Mouse (Mus musculus): ENCODE results near the gene Gnb1.

Gnb1 gene

GRCm38 (mm10) chr4:155578336-155579125, 87.4 kb downstream of the Gnb1 start:
- no peak for DNase-seq (ENCODE audit: low spot score in 2 of 2)

GRCm38 (mm10) chr4:155580420-155580819, 89.3 kb downstream of the Gnb1 start:
- DNase-seq (ENCODE audit: low spot score in 2 of 2), result peak in 1 of 2 experiments; percentile 31

- DNase-seq (ENCODE audit: low spot score in 2 of 2), result no peak
Measured at GRCm38 (mm10) chr4:155582279-155582905, 91.2 kb downstream of the Gnb1 start.

DNA sequence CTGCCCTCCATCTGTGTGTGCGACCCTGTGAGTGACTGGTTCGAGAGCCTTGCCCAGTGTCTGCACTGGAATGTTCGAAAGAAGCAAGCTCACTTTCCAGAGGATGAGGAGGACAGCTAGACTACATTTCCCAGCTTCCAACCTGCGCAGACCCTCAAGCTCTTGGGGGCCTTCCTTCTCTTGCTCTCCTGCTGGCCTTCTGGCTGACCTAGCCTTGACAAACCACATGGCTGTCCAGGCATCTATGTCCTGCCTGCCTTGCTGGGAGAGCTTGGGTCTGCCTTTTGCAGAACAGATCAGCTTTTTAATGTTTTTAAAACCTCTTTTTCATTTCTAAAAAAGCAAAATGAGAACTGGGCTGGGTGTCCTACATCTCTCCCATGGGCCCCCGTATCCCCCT, 98.2 kb downstream of the Gnb1 start:
- DNase-seq (ENCODE audit: low spot score in 2 of 2), result no peak

- no peak for DNase-seq (ENCODE audit: low spot score in 2 of 2)
Measured at GRCm38 (mm10) chr4:155591012-155591719, 100.0 kb downstream of the Gnb1 start.

GRCm38 (mm10) chr4:155593780-155594179, 102.6 kb downstream of the Gnb1 start:
- no peak for DNase-seq (ENCODE audit: low spot score in 2 of 2)

DNA sequence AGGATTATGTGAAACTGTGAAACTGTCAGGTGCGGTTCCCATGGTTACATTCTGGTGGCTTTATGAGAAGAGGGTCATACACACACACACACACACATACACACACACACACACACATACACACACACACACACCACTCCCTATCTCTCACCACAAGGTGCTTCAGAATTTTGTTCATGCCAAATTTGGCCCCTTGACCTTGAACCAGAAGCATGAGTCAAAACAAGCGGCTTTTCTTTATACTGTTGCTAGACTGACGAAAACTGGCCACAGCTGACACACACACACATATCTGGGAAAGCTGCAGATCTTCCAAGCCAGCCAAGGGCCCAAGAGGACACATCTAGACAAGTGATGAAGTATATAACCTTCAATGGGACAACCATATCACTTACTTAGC, 104.6 kb downstream of the Gnb1 start:
- no peak for DNase-seq (ENCODE audit: low spot score in 2 of 2)

DNA sequence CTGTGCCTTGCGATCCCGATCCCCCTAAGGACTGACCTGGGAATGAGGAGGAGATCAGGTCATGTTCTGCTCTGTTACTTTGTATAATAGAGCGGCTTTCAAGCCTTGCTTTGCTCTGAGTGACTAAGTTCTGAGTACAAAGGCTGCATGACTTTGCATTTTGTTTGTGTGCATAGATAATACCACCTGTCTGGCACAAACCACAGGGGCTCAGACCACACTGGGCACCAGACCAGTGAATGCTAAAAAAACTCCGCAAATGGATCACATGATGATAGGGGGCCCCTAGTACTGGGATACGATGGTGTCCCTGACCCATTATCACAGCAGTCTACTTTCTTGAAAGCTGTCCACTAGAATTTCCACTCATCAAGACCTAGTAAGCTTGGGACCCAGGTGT, 105.4 kb downstream of the Gnb1 start:
- no peak for DNase-seq (ENCODE audit: low spot score in 2 of 2)

- DNase-seq (ENCODE audit: low spot score in 2 of 2), result no peak
Measured at GRCm38 (mm10) chr4:155598536-155598935, 107.4 kb downstream of the Gnb1 start.

GRCm38 (mm10) chr4:155599901-155600825, 109.0 kb downstream of the Gnb1 start:
- no peak for DNase-seq (ENCODE audit: low spot score in 2 of 2)

DNA sequence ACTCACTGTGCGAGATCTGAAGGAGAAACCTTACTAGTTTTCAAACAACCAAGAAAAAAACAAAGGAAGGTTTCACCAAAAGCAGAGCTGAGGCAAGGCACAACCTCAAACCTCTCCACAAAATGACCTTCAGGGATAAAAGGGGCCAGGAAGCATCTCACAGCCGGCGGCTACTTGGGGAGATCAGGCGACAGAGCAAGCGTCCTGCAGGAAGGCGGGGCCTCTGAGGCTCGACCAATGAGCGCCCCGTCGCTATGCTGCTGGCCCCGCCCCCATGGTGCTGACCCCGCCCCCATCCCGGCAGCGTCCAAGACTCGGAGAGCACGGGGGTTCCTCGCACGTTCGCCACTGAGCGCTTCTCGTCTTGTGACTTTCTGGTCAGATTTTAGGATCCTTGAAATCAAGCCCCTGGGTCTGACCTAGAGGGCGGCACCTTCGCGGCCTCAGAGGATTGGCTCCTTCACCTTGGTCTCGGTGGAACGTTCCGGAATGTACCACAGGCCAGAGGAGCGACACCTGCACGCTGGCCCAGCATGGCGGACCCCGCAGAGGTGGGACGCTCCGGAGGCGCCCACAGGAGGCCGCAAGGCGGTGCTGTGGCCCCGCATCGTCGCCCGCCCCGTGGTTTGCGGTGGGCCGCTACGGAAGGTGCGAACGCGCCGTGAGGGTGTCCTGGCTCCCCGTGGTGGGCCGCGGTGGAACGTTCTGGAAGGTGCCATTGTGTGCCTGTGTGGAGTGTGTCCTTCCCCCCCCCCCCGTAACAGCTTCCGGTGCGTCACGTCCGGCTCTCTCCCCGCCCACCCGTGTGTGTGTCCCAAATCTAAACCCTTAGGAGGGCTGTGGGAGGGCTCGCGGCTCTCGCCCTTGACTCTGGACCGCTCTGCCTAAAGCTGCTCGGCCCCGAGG, 110.2 kb downstream of the Gnb1 start, which contains the start of gene Slc35e2:
Gene Slc35e2, plus strand, starts transcription at position 326 of the 906 bp plus-strand sequence.
- DNase-seq (ENCODE audit: low spot score in 2 of 2), result peak; percentile 85 to 87

DNA sequence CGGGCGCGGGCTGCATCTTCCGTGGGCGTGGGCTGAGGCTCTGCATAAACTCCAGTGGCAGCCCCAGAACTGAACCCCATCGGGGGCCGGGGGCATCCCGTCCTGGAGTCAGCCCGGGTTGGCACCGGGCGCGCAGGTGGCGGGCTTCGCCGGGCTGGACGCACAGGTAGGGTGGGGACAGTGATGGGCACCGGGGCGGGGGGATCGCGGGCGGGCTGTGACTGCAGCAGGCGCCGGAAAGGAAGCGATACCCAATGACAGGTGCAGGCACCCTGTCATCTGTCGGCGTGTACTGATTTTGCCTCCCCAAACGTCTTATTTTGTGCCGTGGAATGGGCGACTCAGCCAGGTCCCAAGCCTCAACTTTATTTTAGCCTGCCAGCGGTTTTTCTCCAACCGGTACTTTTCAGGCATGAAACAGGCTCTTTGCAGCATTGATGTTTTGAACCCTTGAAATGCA, 110.9 kb downstream of the Gnb1 start:
- DNase-seq (ENCODE audit: low spot score in 2 of 2), result no peak

DNA sequence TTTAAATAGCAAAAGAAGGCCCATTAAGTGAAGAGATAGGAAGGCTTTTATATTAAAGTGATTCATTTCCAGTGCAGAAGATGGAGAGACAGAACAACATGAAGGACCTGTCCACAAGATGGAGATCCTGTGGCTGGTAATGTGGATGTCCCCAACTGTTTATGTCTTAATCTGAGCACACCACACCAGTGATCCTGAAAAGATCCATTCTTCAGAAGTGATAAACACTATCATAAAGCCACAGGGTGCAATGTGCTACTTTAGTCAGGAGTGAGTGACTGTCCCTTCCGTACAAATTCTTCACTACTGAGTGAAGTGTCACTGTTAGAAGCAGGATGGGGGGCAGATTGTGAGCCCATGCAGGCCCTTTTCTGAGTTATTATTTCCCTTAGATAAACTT, 111.6 kb downstream of the Gnb1 start:
- DNase-seq (ENCODE audit: low spot score in 2 of 2), result no peak

GRCm38 (mm10) chr4:155603801-155604200, 112.6 kb downstream of the Gnb1 start:
- no peak for DNase-seq (ENCODE audit: low spot score in 2 of 2)

DNA sequence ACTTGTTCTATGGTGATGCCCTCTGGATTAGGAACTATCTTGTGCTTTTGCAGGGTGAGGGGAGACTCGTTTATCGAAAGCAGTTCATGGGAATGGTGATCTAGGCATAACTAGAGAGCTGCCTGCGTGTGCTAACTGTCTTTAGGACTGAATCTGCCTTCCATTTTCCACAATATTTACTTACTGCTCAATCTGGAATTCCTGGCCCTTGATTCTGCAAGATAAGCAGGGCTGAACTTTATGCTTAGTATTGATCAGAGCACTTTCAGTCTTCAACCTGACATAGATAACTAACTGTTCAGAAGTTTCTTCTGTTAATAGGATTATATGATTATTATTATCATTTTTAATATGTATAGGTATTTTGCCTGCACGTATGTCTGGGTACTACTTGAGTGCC, 114.0 kb downstream of the Gnb1 start:
- DNase-seq (ENCODE audit: low spot score in 2 of 2), result no peak

- DNase-seq (ENCODE audit: low spot score in 2 of 2), result no peak
Measured at GRCm38 (mm10) chr4:155606825-155607224, 115.7 kb downstream of the Gnb1 start.

All from spleen, postnatal 14 days (tissue).